Mouse (Mus musculus) hindbrain, embryonic 13.5 days (tissue): Measurements from ENCODE around the gene Pef1. TPM values are rescaled to one million over a fixed set of nuclear protein-coding genes. Genes with fewer than 3 reads are reported as not detected.

Experiments
- ATAC-seq: fragments of 200-750 bp; cut with Nextera tagmentation; 2 replicates; pipeline ENCODE4 v1.8.0; 2017; ENCODE audit warnings: moderate TSS enrichment; ENCODE audit not compliant: low FRiP score
- H3K27ac ChIP-seq: fragments of 300-500 bp; sonication (generic); 2 replicates; pipeline ENCODE4 v1.5.1; 2015; ENCODE audit warnings: inconsistent platforms, mild to moderate bottlenecking, moderate library complexity
- H3K27me3 ChIP-seq: fragments of 300-500 bp; sonication (generic); 2 replicates; pipeline ENCODE4 v1.6.1; 2015; ENCODE audit warnings: mild to moderate bottlenecking, inconsistent platforms
- H3K36me3 ChIP-seq: fragments of 300-500 bp; sonication (generic); 2 replicates; pipeline ENCODE4 v1.6.1; 2015; ENCODE audit warnings: mild to moderate bottlenecking, inconsistent platforms
- H3K4me1 ChIP-seq: fragments of 300-500 bp; sonication (generic); replicated peaks from 2 replicates; pipeline ENCODE4 v1.6.1; 2015; ENCODE audit warnings: inconsistent platforms
- H3K4me2 ChIP-seq: fragments of 300-500 bp; sonication (generic); 2 replicates; pipeline ENCODE4 v1.6.1; 2015; ENCODE audit warnings: inconsistent platforms, mild to moderate bottlenecking, moderate library complexity
- H3K4me3 ChIP-seq: fragments of 300-500 bp; sonication (generic); 2 replicates; pipeline ENCODE4 v1.5.1; 2015; ENCODE audit warnings: mild to moderate bottlenecking, inconsistent platforms
- H3K9ac ChIP-seq: fragments of 300-500 bp; sonication (generic); 2 replicates; pipeline ENCODE4 v1.6.1; 2015; ENCODE audit warnings: mild to moderate bottlenecking, inconsistent platforms
- H3K9me3 ChIP-seq: fragments of 300-500 bp; sonication (generic); 2 replicates; pipeline ENCODE4 v1.6.1; 2016; ENCODE audit warnings: inconsistent platforms
- WGBS: fragments of 180-500 bp; shearing (Covaris S2); methylation state at CpG from one replicate; pipeline ENCODE4 v1.1.7; 2015; 5-methylcytosine and 5-hydroxymethylcytosine counted together
- polyA plus RNA-seq: library from polyadenylated mRNA; unstranded; fragments of >200 nt; fragmentation: Nextera tagmentation; extraction: Ambion mirVana; gene quantifications from 2 replicates; pipeline ENCODE4 v1.2.1, GENCODE M21; 2015

Pef1 gene
- polyA plus RNA-seq, 1 experiment from 2014 or later: 65.1 TPM

- no peak for ATAC-seq
- WGBS: 80% methylated on average over 3 of the region's 3 CpGs
- H3K27me3 ChIP-seq: peaks cover 36% of the 10 kb centered on the region
Observed at GRCm38 (mm10) chr4:130154250-130154649, 51.9 kb downstream of the Pef1 start.

GRCm38 (mm10) chr4:130156812-130157371 lies 54.5 kb downstream of the Pef1 start:
- Histone ChIP-seq H3K27ac (no peak overlapping the region), H3K27me3 (peaks cover 40% of the 10 kb centered on the region), H3K9me3 (no peaks in the 10 kb centered on the region), H3K4me1 (no peaks in the 10 kb centered on the region), H3K36me3 (no peaks in the 10 kb centered on the region), H3K9ac (no peak overlapping the region), H3K4me3 (no peak overlapping the region), H3K4me2 (no peak overlapping the region)
- ATAC-seq: no peak
- whole genome bisulfite sequencing: 83% methylated on average over 12 of the region's 12 CpGs

More at GRCm38 (mm10) chr4:130154250-130154649, 51.9 kb downstream of the Pef1 start:
- no peak overlapping the region for H3K27ac ChIP-seq
- no peak overlapping the region for H3K4me2 ChIP-seq
- no peak overlapping the region for H3K9ac ChIP-seq
- H3K36me3 ChIP-seq: no peaks in the 10 kb centered on the region
- no peak overlapping the region for H3K4me3 ChIP-seq
- H3K9me3 ChIP-seq: no peaks in the 10 kb centered on the region
- H3K4me1 ChIP-seq: no peaks in the 10 kb centered on the region

GRCm38 (mm10) chr4:130161349-130161748 lies 59.0 kb downstream of the Pef1 start:
- peaks cover 60% of the 10 kb centered on the region for H3K27me3 ChIP-seq
- H3K9ac ChIP-seq: no peak overlapping the region
- H3K9me3 ChIP-seq: no peaks in the 10 kb centered on the region
- no peak for ATAC-seq
- H3K27ac ChIP-seq: no peak overlapping the region
- WGBS: 19% methylated on average over 4 of the region's 4 CpGs
- H3K4me2 ChIP-seq: no peak overlapping the region
- H3K36me3 ChIP-seq: no peaks in the 10 kb centered on the region
- peaks cover 11% of the 10 kb centered on the region for H3K4me1 ChIP-seq
- no peak overlapping the region for H3K4me3 ChIP-seq

GRCm38 (mm10) chr4:130163391-130163861 lies 61.1 kb downstream of the Pef1 start:
- Histone ChIP-seq H3K9ac (peak overlapping the region; percentile 49), H3K4me3 (no peak overlapping the region), H3K4me1 (peaks cover 23% of the 10 kb centered on the region), H3K27me3 (peaks cover 72% of the 10 kb centered on the region), H3K4me2 (peak overlapping the region; percentile 34), H3K27ac (no peak overlapping the region), H3K36me3 (no peaks in the 10 kb centered on the region), H3K9me3 (no peaks in the 10 kb centered on the region)
- 6% methylated on average over 20 of the region's 20 CpGs for WGBS
- no peak for ATAC-seq

- no peak overlapping the region for H3K9ac ChIP-seq
- H3K36me3 ChIP-seq: no peaks in the 10 kb centered on the region
- no peak overlapping the region for H3K4me3 ChIP-seq
- WGBS: 68% methylated on average over 6 of the region's 6 CpGs
- no peak overlapping the region for H3K4me2 ChIP-seq
- peaks cover 30% of the 10 kb centered on the region for H3K4me1 ChIP-seq
- H3K27me3 ChIP-seq: peaks cover 75% of the 10 kb centered on the region
- ATAC-seq: no peak
- no peaks in the 10 kb centered on the region for H3K9me3 ChIP-seq
- H3K27ac ChIP-seq: no peak overlapping the region
Observed at GRCm38 (mm10) chr4:130164121-130164520, 61.8 kb downstream of the Pef1 start.

- peaks cover 67% of the 10 kb centered on the region for H3K27me3 ChIP-seq
- no peak overlapping the region for H3K4me2 ChIP-seq
- 77% methylated on average over 18 of the region's 18 CpGs for WGBS
- H3K27ac ChIP-seq: no peak overlapping the region
- no peak overlapping the region for H3K4me3 ChIP-seq
- no peak for ATAC-seq
- H3K36me3 ChIP-seq: no peaks in the 10 kb centered on the region
- peaks cover 30% of the 10 kb centered on the region for H3K4me1 ChIP-seq
- H3K9me3 ChIP-seq: no peaks in the 10 kb centered on the region
- H3K9ac ChIP-seq: no peak overlapping the region
Observed at GRCm38 (mm10) chr4:130166061-130166460, 63.7 kb downstream of the Pef1 start.

- WGBS: 75% methylated on average over 8 of the region's 8 CpGs
- Histone ChIP-seq H3K9me3 (no peaks in the 10 kb centered on the region), H3K4me3 (no peak overlapping the region), H3K27ac (no peak overlapping the region), H3K9ac (no peak overlapping the region), H3K4me2 (no peak overlapping the region), H3K4me1 (peaks cover 30% of the 10 kb centered on the region), H3K27me3 (peaks cover 63% of the 10 kb centered on the region), H3K36me3 (no peaks in the 10 kb centered on the region)
- ATAC-seq: no peak
Observed at GRCm38 (mm10) chr4:130166592-130166991, 64.2 kb downstream of the Pef1 start.

GRCm38 (mm10) chr4:130167321-130167720 lies 65.0 kb downstream of the Pef1 start:
- Histone ChIP-seq H3K4me2 (peak overlapping the region; percentile 30; the same call in 1 of the 2 replicates), H3K36me3 (no peaks in the 10 kb centered on the region), H3K9ac (no peak overlapping the region), H3K4me1 (peaks cover 30% of the 10 kb centered on the region), H3K27me3 (peaks cover 62% of the 10 kb centered on the region), H3K4me3 (no peak overlapping the region), H3K27ac (no peak overlapping the region), H3K9me3 (no peaks in the 10 kb centered on the region)
- ATAC-seq: no peak
- WGBS: 59% methylated on average over 22 of the region's 22 CpGs

GRCm38 (mm10) chr4:130167814-130168213 lies 65.5 kb downstream of the Pef1 start:
- peaks cover 29% of the 10 kb centered on the region for H3K4me1 ChIP-seq
- ATAC-seq: no peak
- peaks cover 60% of the 10 kb centered on the region for H3K27me3 ChIP-seq
- H3K36me3 ChIP-seq: no peaks in the 10 kb centered on the region
- H3K4me2 ChIP-seq: peak overlapping the region; percentile 30; the same call in 1 of the 2 replicates
- H3K4me3 ChIP-seq: no peak overlapping the region
- no peak overlapping the region for H3K27ac ChIP-seq
- WGBS: 56% methylated on average over 9 of the region's 9 CpGs
- no peaks in the 10 kb centered on the region for H3K9me3 ChIP-seq
- H3K9ac ChIP-seq: no peak overlapping the region

- H3K27me3 ChIP-seq: peaks cover 56% of the 10 kb centered on the region
- no peaks in the 10 kb centered on the region for H3K9me3 ChIP-seq
- H3K4me2 ChIP-seq: peak overlapping the region; percentile 19; the same call in 1 of the 2 replicates
- no peak overlapping the region for H3K27ac ChIP-seq
- H3K9ac ChIP-seq: no peak overlapping the region
- ATAC-seq: no peak
- H3K4me1 ChIP-seq: peaks cover 22% of the 10 kb centered on the region
- 35% methylated on average over 16 of the region's 16 CpGs for WGBS
- no peak overlapping the region for H3K4me3 ChIP-seq
- H3K36me3 ChIP-seq: no peaks in the 10 kb centered on the region
Observed at GRCm38 (mm10) chr4:130168280-130169183, 66.2 kb downstream of the Pef1 start.

GRCm38 (mm10) chr4:130169411-130169971 lies 67.1 kb downstream of the Pef1 start:
- Histone ChIP-seq H3K9me3 (no peaks in the 10 kb centered on the region), H3K4me2 (no peak overlapping the region), H3K4me1 (peaks cover 26% of the 10 kb centered on the region), H3K27ac (no peak overlapping the region), H3K27me3 (peaks cover 56% of the 10 kb centered on the region), H3K36me3 (no peaks in the 10 kb centered on the region), H3K9ac (no peak overlapping the region), H3K4me3 (no peak overlapping the region)
- ATAC-seq: no peak
- WGBS: 83% methylated on average over 16 of the region's 16 CpGs

GRCm38 (mm10) chr4:130170362-130170761 lies 68.0 kb downstream of the Pef1 start:
- H3K4me1 ChIP-seq: peaks cover 34% of the 10 kb centered on the region
- peaks cover 56% of the 10 kb centered on the region for H3K27me3 ChIP-seq
- H3K36me3 ChIP-seq: no peaks in the 10 kb centered on the region
- H3K27ac ChIP-seq: no peak overlapping the region
- no peak overlapping the region for H3K9ac ChIP-seq
- H3K4me2 ChIP-seq: no peak overlapping the region
- ATAC-seq: no peak
- H3K9me3 ChIP-seq: no peaks in the 10 kb centered on the region
- 93% methylated on average over 4 of the region's 4 CpGs for WGBS
- H3K4me3 ChIP-seq: no peak overlapping the region
